Mouse (Mus musculus): ENCODE data around the gene Atp8a1.

Gene Atp8a1

DNA sequence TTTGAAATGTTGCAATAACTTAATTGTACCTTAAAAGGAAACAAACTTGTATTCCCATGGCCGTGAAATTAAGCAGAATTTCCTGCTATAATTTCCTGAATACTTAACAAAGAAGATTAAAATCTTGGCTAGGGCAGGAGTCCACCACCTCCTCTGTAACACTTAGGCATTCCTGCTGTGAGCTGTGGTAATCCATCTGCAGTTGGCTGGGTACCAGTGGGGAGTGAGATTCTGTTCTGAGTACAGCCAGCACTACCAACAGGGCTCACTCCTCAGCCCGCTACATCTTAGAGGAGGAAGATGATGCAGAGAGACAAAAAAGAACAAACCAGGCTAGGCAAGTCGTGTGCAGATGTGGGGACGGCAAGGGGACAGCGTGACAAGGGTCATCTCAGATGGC, 192.7 kb downstream of the Atp8a1 start:
- Histone ChIP-seq H3K27me3 (ENCODE audit: control insufficient read depth, insufficient read depth, low read length, poor library complexity, severe bottlenecking) (no peaks in the 10 kb centered on the region), H3K36me3 (ENCODE audit: control insufficient read depth, insufficient read depth, low read length, poor library complexity, severe bottlenecking) (peaks cover 16% of the 10 kb centered on the region)
- no peak for DNase-seq (ENCODE audit: low read depth, low spot score)

DNA sequence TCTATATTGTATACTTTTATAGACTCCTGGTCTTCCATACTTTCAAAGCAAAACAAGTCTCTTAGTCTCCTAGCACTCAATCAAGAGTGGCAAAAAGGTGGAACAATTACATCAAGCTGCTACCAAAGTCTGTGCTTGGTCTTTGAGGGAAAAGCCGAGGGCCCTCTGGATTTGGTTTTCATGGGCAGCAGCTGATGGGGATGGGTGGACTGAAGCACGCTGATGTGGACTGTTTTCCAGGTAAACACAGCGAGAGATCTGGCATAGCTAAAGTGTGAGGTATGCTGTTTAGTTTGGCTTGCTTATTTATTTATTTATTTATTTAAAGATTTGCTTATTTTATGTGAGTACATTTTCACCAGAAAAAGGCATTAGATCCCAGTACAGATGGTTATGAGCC, 193.7 kb downstream of the Atp8a1 start:
- Histone ChIP-seq H3K27me3 (ENCODE audit: control insufficient read depth, insufficient read depth, low read length, poor library complexity, severe bottlenecking) (no peaks in the 10 kb centered on the region), H3K36me3 (ENCODE audit: control insufficient read depth, insufficient read depth, low read length, poor library complexity, severe bottlenecking) (peaks cover 16% of the 10 kb centered on the region)
- DNase-seq (ENCODE audit: low read depth, low spot score), result no peak

DNA sequence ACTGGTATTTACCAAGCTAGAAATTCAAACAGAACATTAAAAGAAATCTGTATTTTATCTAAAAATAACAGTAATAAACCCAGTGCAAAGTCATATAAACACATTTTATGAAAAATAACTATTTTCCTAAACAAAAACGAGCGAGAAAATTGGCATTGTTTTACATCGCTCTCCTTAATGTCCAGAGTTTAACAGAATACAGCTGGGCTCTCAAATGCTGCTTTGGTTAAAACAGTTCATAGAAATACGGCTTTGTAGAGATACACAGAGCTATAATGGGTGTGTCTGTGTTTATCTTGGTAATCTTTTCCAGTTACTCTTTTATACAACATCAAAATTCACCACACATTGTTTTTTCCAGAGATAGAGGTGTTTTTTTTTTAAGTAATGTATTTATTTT, 194.8 kb downstream of the Atp8a1 start:
- no peaks in the 10 kb centered on the region for H3K27me3 ChIP-seq (ENCODE audit: control insufficient read depth, insufficient read depth, low read length, poor library complexity, severe bottlenecking)
- DNase-seq (ENCODE audit: low read depth, low spot score), result no peak
- peaks cover 17% of the 10 kb centered on the region for H3K36me3 ChIP-seq (ENCODE audit: control insufficient read depth, insufficient read depth, low read length, poor library complexity, severe bottlenecking)

DNA sequence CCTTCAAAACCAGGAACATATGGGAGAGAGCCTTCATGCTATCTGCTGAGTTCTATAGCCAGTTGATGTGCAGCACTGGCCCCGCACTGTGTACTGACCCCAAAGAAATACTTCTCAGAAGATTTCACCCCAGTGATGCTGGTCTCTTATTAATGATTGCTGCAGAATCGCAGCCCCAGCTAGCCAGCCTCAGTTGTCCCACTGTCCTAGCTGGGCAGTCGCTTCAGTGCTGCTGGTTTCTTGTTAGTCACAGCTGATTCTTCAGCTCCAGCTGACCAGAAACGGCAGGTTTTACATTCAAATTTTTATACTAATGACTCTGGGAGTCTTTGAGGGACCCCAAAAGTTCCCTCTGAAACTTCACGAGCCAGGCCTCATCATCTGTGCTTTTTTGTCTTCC, 197.2 kb downstream of the Atp8a1 start:
- DNase-seq (ENCODE audit: low read depth, low spot score), result no peak
- Histone ChIP-seq H3K27me3 (ENCODE audit: control insufficient read depth, insufficient read depth, low read length, poor library complexity, severe bottlenecking) (no peaks in the 10 kb centered on the region), H3K36me3 (ENCODE audit: control insufficient read depth, insufficient read depth, low read length, poor library complexity, severe bottlenecking) (peaks cover 10% of the 10 kb centered on the region)

DNA sequence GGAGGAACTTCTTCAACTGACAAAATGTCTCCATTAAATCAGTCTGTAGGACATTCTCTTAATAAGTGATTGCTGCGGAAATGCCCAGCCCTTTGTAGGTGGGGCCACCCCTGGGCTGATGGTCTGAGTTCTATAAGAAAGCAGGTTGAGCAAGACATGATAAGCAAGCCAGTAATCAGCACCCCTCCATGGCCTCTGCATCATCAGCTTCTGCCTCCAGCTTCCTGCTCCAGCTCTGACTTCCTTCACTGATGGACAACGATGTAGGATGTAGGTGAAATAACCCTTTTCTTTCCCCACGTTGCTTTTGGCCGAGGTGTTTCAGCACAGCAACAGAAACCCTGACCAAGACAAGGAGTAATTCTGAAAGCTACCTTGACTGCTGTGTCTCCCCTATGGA, 198.1 kb downstream of the Atp8a1 start:
- H3K27me3 ChIP-seq (ENCODE audit: control insufficient read depth, insufficient read depth, low read length, poor library complexity, severe bottlenecking), result no peaks in the 10 kb centered on the region
- peaks cover 12% of the 10 kb centered on the region for H3K36me3 ChIP-seq (ENCODE audit: control insufficient read depth, insufficient read depth, low read length, poor library complexity, severe bottlenecking)
- DNase-seq (ENCODE audit: low read depth, low spot score), result no peak

DNA sequence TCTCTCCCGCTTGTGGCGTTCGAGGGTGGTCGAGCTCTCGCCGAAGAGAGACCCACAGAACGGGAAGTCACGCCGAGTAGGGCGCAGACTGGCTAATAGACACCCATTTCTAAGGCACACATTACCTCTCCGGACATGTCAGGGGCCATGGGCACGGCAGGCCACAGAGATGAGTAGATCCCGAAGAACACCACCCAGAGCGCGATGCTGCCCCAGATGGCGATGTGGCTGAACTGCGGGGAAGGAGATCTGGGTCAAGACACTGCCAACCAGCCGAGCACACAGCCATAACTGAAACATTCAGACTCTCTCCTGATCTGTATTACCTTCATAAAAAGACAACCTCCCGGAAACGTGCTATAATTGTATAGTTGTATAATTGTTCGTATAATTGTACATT, 199.7 kb downstream of the Atp8a1 start:
- DNase-seq (ENCODE audit: low read depth, low spot score), result peak; percentile 12
- H3K36me3 ChIP-seq (ENCODE audit: control insufficient read depth, insufficient read depth, low read length, poor library complexity, severe bottlenecking), result peaks cover 13% of the 10 kb centered on the region
- H3K27me3 ChIP-seq (ENCODE audit: control insufficient read depth, insufficient read depth, low read length, poor library complexity, severe bottlenecking), result no peaks in the 10 kb centered on the region

DNA sequence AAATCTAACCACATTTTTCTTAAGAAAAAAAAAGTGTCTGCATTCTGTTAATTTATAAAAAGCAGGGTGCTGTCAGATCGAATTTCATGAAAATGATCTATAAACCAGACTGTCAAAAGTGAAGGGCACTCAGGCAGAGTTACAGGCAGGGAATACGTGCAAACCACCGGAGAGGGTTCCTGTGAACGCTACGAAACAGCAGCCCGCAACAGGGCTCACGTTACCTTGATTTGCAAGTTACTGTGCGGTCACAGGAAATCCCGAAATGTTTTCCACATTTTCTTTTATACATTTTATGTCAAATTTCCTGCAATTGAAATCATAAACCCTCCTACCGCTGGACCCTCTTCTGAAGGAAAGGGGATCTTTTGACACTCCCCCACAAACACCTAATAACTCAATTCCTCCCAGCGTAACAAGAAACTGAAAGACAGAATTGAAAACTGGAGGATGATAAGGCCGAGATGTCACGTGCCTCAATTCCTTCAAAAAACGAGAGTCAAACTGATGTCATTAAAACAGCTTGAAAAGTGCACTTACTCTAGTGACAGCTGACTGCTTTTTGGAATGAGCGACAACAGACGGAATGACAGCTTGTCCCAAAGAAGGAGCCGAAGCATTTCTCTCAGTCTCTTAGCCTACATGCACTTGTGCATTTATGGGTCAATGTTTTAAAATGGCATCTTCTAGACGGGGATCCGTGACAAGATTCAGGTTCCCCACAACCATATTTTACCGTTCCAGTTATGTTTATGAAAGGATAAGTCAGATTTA, 200.3 kb downstream of the Atp8a1 start:
- no peak for DNase-seq (ENCODE audit: low read depth, low spot score)
- H3K36me3 ChIP-seq (ENCODE audit: control insufficient read depth, insufficient read depth, low read length, poor library complexity, severe bottlenecking), result peaks cover 13% of the 10 kb centered on the region
- H3K27me3 ChIP-seq (ENCODE audit: control insufficient read depth, insufficient read depth, low read length, poor library complexity, severe bottlenecking), result no peaks in the 10 kb centered on the region

DNA sequence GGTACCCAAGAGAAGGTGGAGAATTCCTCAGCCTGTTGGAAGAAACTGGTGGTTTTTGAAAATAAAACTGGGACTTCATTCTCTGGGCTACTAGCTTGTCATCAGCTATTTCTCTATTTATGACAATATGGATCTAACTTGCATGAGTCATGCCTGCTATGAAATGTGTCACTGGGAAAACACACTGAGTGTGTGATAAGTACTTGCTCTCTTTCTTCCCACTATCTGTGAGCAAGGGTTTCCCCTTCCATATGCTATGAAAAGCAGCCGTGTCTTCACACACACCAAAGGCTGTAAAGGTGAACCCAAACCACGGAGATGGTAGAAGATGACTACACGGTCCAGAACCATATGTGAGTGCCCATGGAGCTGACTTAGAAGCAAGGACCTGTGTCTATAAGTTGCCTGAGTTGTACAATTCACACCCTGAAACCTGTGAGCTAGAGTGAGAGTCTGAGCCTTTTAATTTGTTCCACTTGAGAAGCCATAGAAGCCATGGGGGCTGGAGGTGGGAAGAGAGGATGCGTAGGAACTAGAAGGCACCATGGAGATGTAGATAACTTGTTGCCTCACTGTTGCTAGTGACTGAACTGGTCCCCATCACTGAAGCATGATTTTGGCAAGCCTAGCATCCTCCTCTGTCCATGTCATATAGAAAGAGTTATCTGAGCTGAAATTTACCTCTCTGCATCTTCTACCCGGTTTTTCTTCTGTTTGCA, 203.5 kb downstream of the Atp8a1 start:
- H3K36me3 ChIP-seq (ENCODE audit: control insufficient read depth, insufficient read depth, low read length, poor library complexity, severe bottlenecking), result peaks cover 6% of the 10 kb centered on the region
- no peak for DNase-seq (ENCODE audit: low read depth, low spot score)
- H3K27me3 ChIP-seq (ENCODE audit: control insufficient read depth, insufficient read depth, low read length, poor library complexity, severe bottlenecking), result no peaks in the 10 kb centered on the region

DNA sequence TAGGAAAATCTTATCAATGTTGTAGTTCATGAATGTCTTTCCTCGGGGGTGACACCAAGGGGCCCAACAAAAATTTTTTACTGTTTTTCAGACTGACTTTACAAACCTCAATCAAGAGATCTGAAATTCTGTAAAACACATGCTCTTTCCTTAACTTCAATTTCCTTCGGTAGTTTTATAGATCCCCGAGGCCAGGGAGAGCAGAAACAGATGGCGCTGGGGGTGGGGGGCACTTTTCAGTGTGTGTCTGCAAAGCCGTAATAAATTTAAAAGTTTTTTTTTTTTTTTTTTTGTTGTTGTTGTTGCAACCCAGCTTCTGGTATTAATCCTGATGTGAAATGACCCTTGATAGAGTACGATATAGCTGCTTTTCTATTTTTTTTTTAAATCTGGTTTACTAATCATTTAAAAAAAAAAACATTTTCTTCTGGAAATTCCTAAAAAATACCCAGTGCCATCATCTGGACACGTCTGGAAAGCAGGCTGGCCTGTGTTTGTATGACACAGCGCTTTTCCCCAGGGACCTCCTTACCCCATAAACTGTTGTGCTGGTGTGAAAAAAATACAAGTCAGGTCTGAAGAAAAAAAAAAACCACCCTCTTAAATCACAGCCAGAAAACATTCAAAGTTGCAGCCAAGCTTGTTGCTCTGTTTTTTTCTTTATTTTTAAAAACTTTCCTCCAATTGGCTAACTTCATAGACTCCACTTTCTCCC, 205.7 kb downstream of the Atp8a1 start:
- Histone ChIP-seq H3K36me3 (ENCODE audit: control insufficient read depth, insufficient read depth, low read length, poor library complexity, severe bottlenecking) (peaks cover 5% of the 10 kb centered on the region), H3K27me3 (ENCODE audit: control insufficient read depth, insufficient read depth, low read length, poor library complexity, severe bottlenecking) (no peaks in the 10 kb centered on the region)
- DNase-seq (ENCODE audit: low read depth, low spot score), result no peak

DNA sequence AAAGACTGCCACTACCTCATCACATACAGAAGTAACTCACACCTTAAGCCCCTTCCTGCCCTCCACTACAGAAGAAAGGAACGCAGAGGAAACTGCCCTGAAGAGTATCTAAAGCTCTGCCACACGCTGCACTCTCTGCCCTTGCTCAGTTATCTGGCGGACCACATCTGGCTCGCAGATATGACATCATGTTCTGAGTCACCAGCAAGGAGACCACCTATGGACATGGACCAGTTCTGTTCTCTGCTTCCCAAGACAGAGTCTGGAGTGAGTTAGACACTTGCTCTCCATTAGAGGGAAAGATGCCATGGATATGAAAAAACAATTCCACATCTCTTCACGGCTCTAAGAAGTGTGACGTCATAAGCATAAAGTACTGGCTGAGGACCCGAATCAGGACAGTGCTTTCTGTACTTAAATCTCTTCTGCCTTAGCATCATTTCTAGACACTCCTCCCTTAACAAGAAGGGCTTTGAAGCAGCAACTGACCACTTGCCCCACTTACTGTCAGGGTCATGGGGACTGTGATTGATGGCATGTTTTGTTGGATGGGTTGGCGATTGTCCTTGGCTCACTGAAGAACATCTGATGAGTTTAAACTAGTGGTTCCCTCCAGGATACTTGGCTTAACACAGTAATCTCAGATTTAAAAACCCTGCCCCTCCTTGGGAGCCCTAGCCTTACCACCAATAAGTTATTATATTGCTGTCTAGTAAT, 206.5 kb downstream of the Atp8a1 start:
- Histone ChIP-seq H3K27me3 (ENCODE audit: control insufficient read depth, insufficient read depth, low read length, poor library complexity, severe bottlenecking) (no peaks in the 10 kb centered on the region), H3K36me3 (ENCODE audit: control insufficient read depth, insufficient read depth, low read length, poor library complexity, severe bottlenecking) (peaks cover 6% of the 10 kb centered on the region; the same call in 1 of the 2 replicates)
- DNase-seq (ENCODE audit: low read depth, low spot score), result no peak

DNA sequence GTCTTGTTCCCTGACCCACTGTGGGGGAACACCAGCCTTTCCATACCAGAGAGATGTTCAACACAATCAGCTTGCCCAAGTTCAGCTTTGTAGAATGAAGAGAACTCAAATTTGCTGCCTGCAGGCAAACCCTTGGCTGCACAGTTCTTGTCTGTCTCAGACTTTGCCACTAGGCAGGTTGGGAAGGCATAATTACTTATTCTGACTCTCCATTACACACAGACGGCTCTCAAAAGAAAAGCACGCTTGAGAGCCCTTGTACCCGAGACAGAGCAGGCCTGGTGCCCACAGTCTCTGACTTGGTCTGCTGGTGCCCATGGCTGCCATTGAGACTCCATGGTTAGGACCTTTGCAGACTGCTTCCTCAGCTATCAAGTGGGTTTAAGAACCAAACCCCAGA, 212.9 kb downstream of the Atp8a1 start:
- Histone ChIP-seq H3K27me3 (ENCODE audit: control insufficient read depth, insufficient read depth, low read length, poor library complexity, severe bottlenecking) (no peaks in the 10 kb centered on the region), H3K36me3 (ENCODE audit: control insufficient read depth, insufficient read depth, low read length, poor library complexity, severe bottlenecking) (peaks cover 6% of the 10 kb centered on the region; the same call in 1 of the 2 replicates)
- DNase-seq (ENCODE audit: low read depth, low spot score), result no peak

DNA sequence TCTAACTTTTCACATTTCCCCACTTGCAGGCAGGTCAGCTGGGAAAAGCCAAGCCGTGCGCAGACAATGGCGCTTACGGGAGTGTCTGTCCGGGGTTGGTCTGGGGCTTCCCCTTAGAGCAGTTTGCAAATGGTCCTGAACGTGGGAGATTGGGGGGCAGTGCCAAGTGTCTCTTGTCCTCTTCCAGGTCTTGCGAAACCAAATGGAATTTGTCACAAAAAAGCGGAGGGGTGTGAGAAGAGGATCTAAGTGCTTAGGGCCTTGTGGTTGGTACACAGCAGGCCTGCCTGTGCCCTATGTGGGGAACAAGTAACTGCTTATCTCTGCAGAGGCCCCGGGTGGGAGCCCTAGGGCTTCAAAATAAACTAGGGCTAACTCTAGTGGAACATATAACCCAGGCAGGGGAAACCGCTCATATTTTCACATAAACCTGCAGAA, 213.4 kb downstream of the Atp8a1 start:
- Histone ChIP-seq H3K27me3 (ENCODE audit: control insufficient read depth, insufficient read depth, low read length, poor library complexity, severe bottlenecking) (no peaks in the 10 kb centered on the region), H3K36me3 (ENCODE audit: control insufficient read depth, insufficient read depth, low read length, poor library complexity, severe bottlenecking) (peaks cover 6% of the 10 kb centered on the region; the same call in 1 of the 2 replicates)

DNA sequence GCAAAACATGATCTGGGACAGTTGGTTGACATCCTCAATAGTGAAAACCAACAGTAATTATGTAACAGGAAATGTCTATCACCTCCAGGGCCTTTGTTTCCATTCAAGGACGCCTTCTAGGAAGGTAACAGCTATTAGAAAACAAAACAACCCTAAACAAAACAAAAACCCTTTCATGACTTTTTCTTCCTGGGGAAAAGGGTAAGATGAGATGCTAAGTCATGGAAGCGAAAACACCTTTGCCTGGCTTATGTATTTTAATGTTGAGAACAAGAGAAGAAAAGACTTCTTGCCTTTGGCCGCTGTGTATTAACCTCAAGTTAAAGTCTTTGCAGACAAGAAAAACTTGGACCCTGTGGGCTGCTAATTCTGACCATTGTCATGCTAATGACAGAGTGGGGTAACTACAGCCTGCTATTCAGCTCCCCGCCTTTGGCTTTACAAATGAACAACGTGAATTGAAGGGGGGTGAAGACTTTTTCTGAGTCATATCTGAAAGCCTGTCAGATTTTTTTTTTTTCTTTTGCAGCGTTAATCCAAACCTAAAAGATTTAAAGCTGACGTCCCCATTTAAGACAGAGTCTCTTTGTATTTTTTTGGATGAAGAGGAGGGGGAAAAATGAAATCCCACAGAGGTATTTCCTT, 214.0 kb downstream of the Atp8a1 start:
- no peak for DNase-seq (ENCODE audit: low read depth, low spot score)
- peaks cover 4% of the 10 kb centered on the region; the same call in 1 of the 2 replicates for H3K36me3 ChIP-seq (ENCODE audit: control insufficient read depth, insufficient read depth, low read length, poor library complexity, severe bottlenecking)
- no peaks in the 10 kb centered on the region for H3K27me3 ChIP-seq (ENCODE audit: control insufficient read depth, insufficient read depth, low read length, poor library complexity, severe bottlenecking)

More for the DNA sequence above, 213.4 kb downstream of the Atp8a1 start:
- DNase-seq (ENCODE audit: low read depth, low spot score), result no peak

DNA sequence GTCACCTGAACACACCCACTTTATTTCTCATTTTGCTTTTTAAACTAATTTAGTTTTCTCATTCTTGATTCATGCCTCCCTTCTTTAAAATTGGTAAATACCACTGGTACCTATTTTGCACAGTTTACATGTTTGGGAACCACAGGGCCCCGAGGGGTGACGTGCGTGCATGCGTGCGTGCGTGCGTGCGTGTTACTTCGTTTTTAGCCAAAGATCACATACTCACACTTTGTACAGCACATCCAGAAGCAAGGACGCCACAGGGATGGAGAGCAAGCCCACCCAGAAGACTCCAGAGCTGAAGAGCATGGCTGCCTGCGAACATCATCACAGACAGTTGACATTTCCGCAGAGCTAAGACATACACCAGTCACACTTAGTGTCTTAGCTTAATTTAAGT, 216.0 kb downstream of the Atp8a1 start:
- DNase-seq (ENCODE audit: low read depth, low spot score), result no peak
- Histone ChIP-seq H3K27me3 (ENCODE audit: control insufficient read depth, insufficient read depth, low read length, poor library complexity, severe bottlenecking) (no peaks in the 10 kb centered on the region), H3K36me3 (ENCODE audit: control insufficient read depth, insufficient read depth, low read length, poor library complexity, severe bottlenecking) (peaks cover 10% of the 10 kb centered on the region; the same call in 1 of the 2 replicates)

Data from splenic B cell, adult 2 months (primary cell).